Mouse (Mus musculus): ENCODE measurements around the gene Cntrob. TPM values are rescaled to one million over a fixed set of nuclear protein-coding genes. Genes with fewer than 3 reads are reported as not detected.

Gene Cntrob
- polyA plus RNA-seq, 1 experiment: 42.2 TPM

- peak; percentile 92 for DNase-seq (ENCODE audit: low read depth)
- TF ChIP-seq CTCF (IDR thresholded peaks at IDR 0.05; ENCODE audit: borderline replicate concordance, extremely low read depth, insufficient read depth, insufficient read length) (no peak), POLR2A (IDR thresholded peaks at IDR 0.05; ENCODE audit: borderline replicate concordance, extremely low read depth, insufficient read depth, insufficient read length, poor library complexity, severe bottlenecking) (peak; percentile 78)
Measured at GRCm38 (mm10) chr11:69340161-69341131, 16.9 kb upstream of the Cntrob start, which contains the start of gene Rnf227. TSS of gene Rnf227 (plus strand) at chr11:69340461.

DNA sequence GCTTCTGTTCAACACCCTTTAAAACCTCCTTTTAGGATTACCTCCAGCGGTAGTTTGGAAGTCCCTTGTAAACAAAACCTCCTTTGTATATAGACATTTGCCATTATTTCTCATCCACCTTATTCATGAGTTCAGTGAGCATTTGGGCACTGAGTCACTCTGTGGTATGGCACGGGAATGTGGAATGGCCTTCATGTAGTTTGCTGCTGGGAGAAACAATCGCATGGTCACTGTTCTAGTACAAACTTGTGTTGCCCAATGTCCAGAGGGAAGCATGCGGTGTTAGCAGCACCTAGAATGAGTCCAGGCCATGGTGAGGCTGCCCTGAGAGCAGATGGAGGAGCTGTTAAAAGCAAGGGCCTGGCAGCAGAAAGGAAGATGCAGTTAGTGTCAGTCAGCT lies 11.2 kb upstream of the Cntrob start:
- TF ChIP-seq POLR2A (IDR thresholded peaks at IDR 0.05; ENCODE audit: borderline replicate concordance, extremely low read depth, insufficient read depth, insufficient read length, poor library complexity, severe bottlenecking) (no peak), CTCF (IDR thresholded peaks at IDR 0.05; ENCODE audit: borderline replicate concordance, extremely low read depth, insufficient read depth, insufficient read length) (no peak)
- DNase-seq (ENCODE audit: low read depth): no peak

DNA sequence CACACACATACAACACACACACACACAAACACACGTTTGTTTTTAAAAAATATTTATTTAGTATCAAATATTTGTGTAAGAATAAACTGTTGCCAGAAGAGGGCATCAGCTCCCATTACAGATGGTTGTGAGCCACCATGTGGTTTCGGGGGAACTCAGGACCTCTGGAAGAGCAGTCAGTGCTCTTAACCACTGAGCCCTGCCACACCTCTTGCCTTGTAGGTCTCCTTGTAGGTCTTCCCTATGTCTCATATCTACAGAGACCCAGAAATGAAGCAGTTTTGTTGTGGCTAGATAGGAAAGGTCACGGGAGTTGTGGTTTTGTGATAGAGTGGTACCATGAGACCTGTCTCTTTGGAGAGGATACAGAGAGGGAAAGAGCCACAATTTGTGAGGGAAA lies 10.3 kb upstream of the Cntrob start:
- peak; percentile 11 for DNase-seq (ENCODE audit: low read depth)
- TF ChIP-seq POLR2A (IDR thresholded peaks at IDR 0.05; ENCODE audit: borderline replicate concordance, extremely low read depth, insufficient read depth, insufficient read length, poor library complexity, severe bottlenecking): no peak
- no peak for TF ChIP-seq CTCF (IDR thresholded peaks at IDR 0.05; ENCODE audit: borderline replicate concordance, extremely low read depth, insufficient read depth, insufficient read length)

GRCm38 (mm10) chr11:69332713-69333253 lies 9.2 kb upstream of the Cntrob start:
- TF ChIP-seq POLR2A (IDR thresholded peaks at IDR 0.05; ENCODE audit: borderline replicate concordance, extremely low read depth, insufficient read depth, insufficient read length, poor library complexity, severe bottlenecking): no peak
- no peak for TF ChIP-seq CTCF (IDR thresholded peaks at IDR 0.05; ENCODE audit: borderline replicate concordance, extremely low read depth, insufficient read depth, insufficient read length)
- DNase-seq (ENCODE audit: low read depth): no peak

GRCm38 (mm10) chr11:69331929-69332405 lies 8.4 kb upstream of the Cntrob start:
- TF ChIP-seq CTCF (IDR thresholded peaks at IDR 0.05; ENCODE audit: borderline replicate concordance, extremely low read depth, insufficient read depth, insufficient read length) (no peak), POLR2A (IDR thresholded peaks at IDR 0.05; ENCODE audit: borderline replicate concordance, extremely low read depth, insufficient read depth, insufficient read length, poor library complexity, severe bottlenecking) (peak; percentile 54; the same call in 1 of the 2 replicates)

DNA sequence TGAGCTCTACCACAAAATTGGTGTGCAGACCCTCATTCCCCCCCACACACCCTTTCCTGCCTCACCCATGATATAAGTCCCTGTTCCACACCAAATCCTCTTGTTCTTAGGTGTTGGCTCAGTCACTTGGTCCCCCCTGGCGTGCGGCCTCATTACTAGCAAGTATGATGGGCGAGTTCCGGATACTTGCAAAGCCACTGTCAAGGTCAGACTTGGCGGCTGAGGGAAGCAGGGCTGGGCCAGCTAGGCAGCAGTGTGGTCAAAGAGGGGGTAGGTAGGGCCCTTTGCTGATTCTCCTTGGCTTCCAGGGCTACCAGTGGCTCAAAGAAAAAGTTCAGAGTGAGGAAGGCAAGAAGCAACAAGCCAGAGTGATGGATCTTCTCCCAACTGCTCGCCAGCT lies 7.6 kb upstream of the Cntrob start:
- TF ChIP-seq POLR2A (IDR thresholded peaks at IDR 0.05; ENCODE audit: borderline replicate concordance, extremely low read depth, insufficient read depth, insufficient read length, poor library complexity, severe bottlenecking) (no peak), CTCF (IDR thresholded peaks at IDR 0.05; ENCODE audit: borderline replicate concordance, extremely low read depth, insufficient read depth, insufficient read length) (no peak)
- no peak for DNase-seq (ENCODE audit: low read depth)

More at GRCm38 (mm10) chr11:69331929-69332405, 8.4 kb upstream of the Cntrob start:
- peak; percentile 96 for DNase-seq (ENCODE audit: low read depth)

DNA sequence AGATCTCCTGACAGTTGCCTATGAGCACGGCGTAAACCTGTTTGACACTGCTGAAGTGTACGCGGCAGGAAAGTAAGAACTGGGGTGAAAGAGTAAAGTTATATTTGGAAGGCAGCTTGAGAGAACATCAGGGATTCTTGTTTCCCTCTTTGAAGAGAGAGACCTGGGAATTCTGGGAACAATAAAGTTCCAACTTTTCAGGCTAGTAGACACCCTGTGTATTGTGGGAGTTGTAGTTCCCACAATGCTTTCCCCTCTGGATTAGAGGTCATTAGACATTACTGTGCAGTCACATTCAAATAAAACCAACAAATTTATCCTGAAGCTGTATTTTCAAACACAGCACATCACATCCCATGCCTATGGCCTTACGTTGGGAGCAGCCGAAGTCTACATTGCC lies 4.9 kb upstream of the Cntrob start:
- DNase-seq (ENCODE audit: low read depth): no peak
- TF ChIP-seq POLR2A (IDR thresholded peaks at IDR 0.05; ENCODE audit: borderline replicate concordance, extremely low read depth, insufficient read depth, insufficient read length, poor library complexity, severe bottlenecking) (no peak), CTCF (IDR thresholded peaks at IDR 0.05; ENCODE audit: borderline replicate concordance, extremely low read depth, insufficient read depth, insufficient read length) (no peak)

GRCm38 (mm10) chr11:69327648-69328047 lies 4.1 kb upstream of the Cntrob start:
- no peak for DNase-seq (ENCODE audit: low read depth)
- TF ChIP-seq CTCF (IDR thresholded peaks at IDR 0.05; ENCODE audit: borderline replicate concordance, extremely low read depth, insufficient read depth, insufficient read length) (no peak), POLR2A (IDR thresholded peaks at IDR 0.05; ENCODE audit: borderline replicate concordance, extremely low read depth, insufficient read depth, insufficient read length, poor library complexity, severe bottlenecking) (no peak)

DNA sequence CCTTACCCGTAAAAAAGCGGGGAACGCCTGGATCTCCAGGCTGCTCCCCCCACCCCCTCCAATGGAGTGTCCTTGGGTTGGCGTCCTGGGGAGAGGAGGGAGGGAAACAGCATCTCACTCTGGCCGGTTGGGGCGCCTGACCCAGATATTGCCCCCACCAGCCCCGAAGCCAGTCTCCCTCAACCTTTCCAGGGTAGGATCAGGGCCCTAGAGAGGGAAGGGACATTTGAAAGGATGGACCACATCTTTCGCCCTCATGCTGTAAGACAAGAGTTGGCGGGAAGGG lies 3.5 kb upstream of the Cntrob start:
- no peak for TF ChIP-seq CTCF (IDR thresholded peaks at IDR 0.05; ENCODE audit: borderline replicate concordance, extremely low read depth, insufficient read depth, insufficient read length)
- TF ChIP-seq POLR2A (IDR thresholded peaks at IDR 0.05; ENCODE audit: borderline replicate concordance, extremely low read depth, insufficient read depth, insufficient read length, poor library complexity, severe bottlenecking): no peak
- no peak for DNase-seq (ENCODE audit: low read depth)

DNA sequence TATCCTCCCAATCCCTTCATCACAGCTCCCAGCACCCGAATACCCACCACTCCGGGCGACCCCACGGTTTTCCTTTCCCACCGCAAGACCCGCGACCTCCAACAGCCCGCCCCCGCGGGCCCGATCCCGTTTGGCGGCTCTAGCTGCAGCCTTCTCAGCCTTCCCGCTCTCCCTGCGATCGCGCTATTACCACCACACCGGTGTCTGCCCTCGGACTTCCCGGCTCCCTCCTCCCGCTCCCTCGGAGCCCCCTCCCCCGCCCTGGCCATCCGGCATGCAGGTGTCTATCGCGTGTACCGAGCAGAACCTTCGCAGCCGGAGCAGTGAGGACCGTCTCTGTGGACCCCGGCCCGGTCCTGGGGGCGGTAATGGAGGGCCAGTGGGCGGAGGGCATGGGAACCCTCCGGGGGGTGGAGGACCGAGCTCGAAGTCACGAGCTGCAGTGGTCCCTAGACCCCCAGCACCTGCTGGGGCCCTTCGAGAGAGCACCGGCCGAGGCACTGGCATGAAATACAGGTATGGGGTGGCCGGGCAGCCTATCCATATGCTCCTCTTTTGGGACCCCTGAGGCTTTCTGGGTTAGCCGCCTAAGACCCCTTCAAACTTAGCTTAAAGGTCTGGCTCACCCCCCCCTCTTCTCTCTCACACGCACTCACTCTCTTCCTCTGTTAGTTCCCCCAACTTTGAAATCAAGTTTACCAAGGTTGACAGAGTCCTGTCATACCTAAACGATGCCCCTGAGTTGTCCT lies 3.0 kb upstream of the Cntrob start:
- no peak for DNase-seq (ENCODE audit: low read depth)
- TF ChIP-seq POLR2A (IDR thresholded peaks at IDR 0.05; ENCODE audit: borderline replicate concordance, extremely low read depth, insufficient read depth, insufficient read length, poor library complexity, severe bottlenecking): no peak
- TF ChIP-seq CTCF (IDR thresholded peaks at IDR 0.05; ENCODE audit: borderline replicate concordance, extremely low read depth, insufficient read depth, insufficient read length): no peak
